Mouse (Mus musculus) mesoderm, embryonic 11.5 days (tissue): Measurements from ENCODE around the gene Nrp2.

Source experiments
- DNase-seq: peaks from one replicate; pipeline ENCODE4 v3.0.0-alpha.2; 2012; ENCODE audit warnings: low read depth, low spot score

Gene Nrp2

DNA sequence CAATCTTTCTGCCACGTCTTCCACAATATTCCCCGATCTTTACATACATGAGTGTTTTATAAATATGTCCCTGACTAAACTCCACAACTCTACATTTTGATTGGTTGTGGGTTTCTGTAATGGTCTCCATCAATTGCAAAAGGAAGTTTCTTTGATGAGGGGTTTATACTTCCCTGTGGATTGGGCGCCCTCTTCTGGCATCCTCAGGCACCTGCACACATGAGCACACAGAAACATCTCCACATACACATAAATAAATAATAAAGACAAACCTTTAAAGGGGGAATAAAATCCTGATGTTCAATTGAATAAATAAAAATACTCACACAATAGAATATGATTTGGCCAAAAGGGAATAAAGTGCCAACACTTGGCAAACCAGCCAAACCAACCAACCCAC, 117.1 kb downstream of the Nrp2 start:
- no peak for DNase-seq

GRCm38 (mm10) chr1:62821509-62822398, 118.7 kb downstream of the Nrp2 start:
- peak; percentile 37 for DNase-seq

DNA sequence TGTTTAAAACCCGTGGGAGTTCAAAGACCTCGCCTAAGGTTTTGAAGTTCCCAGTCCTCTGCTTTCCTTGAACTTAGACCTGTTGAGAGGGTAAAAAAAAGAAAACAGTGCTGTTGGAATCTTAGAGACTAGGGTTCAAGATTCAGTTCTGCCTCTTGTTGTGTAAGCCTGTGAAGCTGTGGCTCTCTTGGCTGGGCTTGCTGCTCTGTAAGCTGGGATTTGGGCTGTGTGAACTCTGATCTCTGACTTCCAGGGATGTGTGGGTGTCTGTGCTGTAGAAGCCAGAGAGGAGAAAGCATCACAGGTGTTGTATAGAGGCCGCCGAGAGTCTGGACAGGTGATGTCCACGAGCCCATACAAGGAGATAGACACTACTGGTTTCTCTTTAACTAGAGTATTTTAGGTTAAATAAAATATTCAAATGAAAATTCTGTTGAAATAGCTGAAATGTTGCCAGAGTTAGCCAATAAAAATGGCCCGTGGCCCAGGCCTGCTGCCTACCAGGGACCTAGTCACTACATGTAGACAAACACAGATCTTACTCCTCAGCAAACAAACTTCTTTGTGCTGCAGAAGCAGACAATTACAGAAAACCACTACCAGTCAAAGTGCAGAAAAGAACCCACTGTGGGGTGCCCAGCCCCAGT, 120.6 kb downstream of the Nrp2 start:
- DNase-seq: no peak

DNA sequence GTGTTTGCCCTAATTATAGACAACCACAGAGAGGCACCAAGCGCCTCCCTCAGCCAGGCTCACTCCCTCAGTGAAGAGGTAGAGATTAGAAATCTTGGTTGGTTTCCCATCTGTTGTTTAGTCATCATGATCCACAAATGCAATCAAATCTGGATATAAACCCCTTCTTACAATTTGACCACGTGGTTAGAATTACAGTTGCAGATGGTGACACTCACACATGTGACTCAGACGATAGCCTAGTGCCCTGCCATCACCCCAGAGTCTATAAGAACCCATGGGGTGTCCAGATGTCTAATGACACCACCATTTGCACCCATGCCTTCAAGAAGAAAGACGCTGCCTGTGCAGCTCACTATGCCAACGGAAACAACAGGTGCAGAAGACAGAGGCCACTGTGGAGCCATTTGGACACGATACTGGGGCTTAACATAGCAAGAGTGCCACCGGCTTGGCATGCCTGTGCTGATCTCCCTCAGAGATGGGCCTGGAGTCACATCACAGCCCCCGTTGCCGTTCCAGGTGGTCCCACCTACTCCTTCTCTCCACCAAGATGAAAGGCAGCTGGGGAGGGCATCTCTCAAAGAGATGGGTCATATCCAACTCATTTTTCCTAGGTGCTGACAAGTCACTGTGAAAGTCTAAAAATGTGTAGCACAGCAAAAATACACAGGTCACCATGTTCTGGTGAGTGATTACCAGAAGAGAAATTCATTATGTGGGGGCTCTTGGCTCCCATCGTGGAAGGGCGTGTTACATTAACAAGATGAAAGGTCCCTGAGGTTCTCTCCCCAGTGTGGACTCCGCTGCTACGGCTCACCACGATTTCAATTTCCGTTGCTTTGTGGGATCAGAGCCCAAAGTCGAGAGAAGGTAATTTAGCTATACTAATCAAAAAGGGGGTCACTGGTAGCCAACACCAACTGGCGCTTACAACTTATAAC, 123.0 kb downstream of the Nrp2 start:
- DNase-seq: no peak

DNA sequence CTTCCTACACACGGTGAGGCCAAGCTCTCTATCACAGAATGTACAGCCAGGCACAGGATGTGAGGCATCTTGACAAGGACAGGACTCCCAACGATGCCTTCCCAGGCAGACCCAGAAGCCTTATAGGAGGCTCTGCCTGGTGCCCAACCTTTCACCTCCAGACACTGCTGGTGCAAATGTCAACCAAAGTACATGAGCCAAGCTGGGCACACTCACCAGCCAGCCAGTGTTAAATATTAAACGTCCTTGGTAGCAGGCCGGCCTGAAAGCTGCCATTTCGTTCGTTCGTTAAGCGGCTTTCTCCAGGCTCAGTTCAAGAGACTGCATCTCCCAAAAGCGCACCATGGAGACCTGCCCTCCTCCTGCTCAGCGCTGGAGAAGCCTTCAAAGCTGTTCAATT, 124.2 kb downstream of the Nrp2 start:
- no peak for DNase-seq

- DNase-seq: peak; percentile 39
These were observed 125.1 kb downstream of the Nrp2 start for GRCm38 (mm10) chr1:62828156-62828555.

- no peak for DNase-seq
These were observed 126.8 kb downstream of the Nrp2 start for GRCm38 (mm10) chr1:62829690-62830417.

DNA sequence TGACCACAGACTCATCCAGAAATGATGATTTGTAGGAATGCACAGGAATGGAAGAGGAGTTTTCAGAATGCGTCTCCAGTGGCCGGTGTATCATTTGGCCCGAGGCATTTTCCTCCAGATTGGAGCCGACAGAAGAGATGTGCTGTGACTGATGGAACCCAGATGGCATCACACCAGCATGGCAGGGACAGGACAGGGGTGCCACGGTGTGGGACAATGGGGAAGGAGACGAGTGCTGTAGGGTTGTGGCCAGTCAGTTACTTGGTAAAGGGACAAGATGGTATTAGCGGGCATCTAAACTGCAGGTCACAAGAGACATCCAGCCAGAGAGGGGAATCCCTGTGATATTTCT, 127.3 kb downstream of the Nrp2 start:
- DNase-seq: no peak

- DNase-seq: no peak
These were observed 128.8 kb downstream of the Nrp2 start for GRCm38 (mm10) chr1:62831725-62832455.

GRCm38 (mm10) chr1:62833356-62833755, 130.3 kb downstream of the Nrp2 start:
- DNase-seq: no peak

- no peak for DNase-seq
These were observed 131.5 kb downstream of the Nrp2 start for GRCm38 (mm10) chr1:62834443-62835185.

- DNase-seq: no peak
These were observed 135.0 kb downstream of the Nrp2 start for GRCm38 (mm10) chr1:62838083-62838482.

- DNase-seq: no peak
These were observed 135.5 kb downstream of the Nrp2 start for GRCm38 (mm10) chr1:62838631-62839030.

GRCm38 (mm10) chr1:62843215-62843614, 140.1 kb downstream of the Nrp2 start:
- DNase-seq: no peak

DNA sequence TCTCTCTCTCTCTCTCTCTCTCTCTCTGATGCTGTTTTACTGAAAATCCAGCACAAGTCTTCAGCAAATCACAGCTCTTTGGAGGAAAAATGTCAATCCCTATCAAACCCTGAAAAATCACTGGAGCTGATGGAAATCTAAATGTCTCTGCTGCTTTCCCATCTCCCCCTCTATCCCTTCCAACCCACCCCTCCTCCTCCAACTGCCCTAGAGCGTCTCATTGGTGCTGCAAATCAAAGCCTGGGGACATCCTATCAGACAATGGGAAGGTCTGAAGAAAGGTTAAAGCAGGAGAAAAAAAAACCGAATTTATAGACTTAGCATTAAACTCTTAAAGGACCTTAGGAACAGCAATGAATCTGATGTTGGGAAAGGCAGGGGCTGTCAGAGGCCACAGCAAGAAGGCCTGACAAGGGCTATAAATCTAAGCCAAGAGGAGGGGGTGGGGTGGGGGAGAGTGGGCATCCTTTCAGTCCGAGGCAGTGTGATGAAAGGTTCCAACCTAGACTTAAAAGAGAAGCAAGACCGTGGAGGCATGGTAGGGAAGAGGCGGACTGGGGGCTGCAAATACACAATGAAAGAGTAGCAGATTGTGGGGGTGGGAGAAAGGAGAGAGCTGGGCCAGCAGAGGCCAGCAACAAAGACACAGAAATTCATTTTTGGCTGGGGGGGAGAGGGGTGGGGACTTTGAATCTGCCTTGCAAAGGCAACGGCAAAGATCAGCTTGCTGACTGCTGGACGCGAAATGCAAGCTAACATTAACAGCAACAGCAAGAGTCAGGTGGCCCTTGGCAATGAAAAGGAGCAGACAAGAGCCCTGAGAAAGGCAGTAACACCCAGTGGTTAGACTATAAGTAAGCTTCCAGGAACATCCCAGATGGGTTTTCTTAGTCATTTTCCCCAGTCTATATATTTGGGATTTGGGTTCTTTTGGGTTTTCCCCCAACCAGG, 148.2 kb downstream of the Nrp2 start:
- peak; percentile 88 for DNase-seq

- no peak for DNase-seq
These were observed 150.3 kb downstream of the Nrp2 start for GRCm38 (mm10) chr1:62853362-62853761.

DNA sequence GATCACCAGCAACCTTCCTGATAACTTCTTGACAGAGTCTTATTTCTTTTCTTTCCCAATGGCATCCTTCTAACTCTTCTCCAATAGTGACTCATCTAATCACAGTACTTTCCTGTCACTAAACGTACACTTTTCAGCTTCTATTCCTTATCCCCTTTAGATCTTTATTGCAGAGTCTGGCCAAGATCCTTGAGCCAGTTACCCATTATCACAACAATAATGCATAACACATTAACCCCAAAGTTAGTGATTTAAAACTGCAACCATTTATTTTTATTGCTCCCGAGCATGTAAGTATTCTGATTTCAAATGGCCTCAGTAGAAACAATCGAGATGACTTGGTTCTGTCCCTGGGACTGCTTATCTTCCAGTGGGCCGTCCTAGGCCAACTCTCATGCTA, 150.9 kb downstream of the Nrp2 start:
- DNase-seq: no peak

GRCm38 (mm10) chr1:62859098-62859497, 156.0 kb downstream of the Nrp2 start:
- no peak for DNase-seq
